Mouse (Mus musculus): ENCODE results near the gene Timd4.

Timd4 gene

DNA sequence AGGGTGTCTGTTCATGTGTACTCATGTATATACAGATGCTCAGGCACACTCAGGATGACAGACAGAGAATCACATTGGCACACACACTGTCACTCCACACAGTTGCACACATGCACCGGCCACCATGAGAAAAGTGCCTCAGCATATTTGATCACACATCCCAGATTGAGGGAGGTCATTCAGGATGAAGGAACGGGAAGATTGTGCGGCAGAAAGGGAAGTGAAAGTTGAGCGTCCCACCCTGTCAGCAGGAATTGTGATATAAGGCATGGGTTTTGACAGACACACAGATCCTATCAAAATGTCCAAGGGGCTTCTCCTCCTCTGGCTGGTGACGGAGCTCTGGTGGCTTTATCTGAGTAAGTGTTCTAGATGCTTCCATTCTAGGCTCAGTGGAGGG lies at the start of gene Timd4:
Timd4 (plus strand) TSS at position 290 of the 400 bp plus-strand sequence.
- DNase-seq: no peak

DNA sequence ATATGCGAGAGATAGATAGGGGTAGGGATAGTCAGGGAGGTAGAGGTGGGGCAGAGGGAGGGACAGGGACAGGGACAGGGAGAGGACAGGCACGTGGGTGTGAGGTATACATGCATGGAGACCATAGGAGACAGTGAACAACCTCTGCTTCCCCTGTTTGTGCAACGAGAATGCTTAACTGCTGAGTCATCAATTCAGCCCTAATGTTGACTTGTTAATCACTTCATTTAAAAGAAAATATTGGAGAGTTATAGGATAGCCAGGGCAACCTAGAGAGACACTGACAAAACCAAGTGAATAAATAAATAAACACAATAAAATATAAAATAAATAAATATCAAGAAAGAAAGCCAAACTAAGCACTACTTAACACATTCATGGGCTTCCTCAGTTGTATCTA lies 33.7 kb upstream of the Timd4 start:
- no peak for DNase-seq

DNA sequence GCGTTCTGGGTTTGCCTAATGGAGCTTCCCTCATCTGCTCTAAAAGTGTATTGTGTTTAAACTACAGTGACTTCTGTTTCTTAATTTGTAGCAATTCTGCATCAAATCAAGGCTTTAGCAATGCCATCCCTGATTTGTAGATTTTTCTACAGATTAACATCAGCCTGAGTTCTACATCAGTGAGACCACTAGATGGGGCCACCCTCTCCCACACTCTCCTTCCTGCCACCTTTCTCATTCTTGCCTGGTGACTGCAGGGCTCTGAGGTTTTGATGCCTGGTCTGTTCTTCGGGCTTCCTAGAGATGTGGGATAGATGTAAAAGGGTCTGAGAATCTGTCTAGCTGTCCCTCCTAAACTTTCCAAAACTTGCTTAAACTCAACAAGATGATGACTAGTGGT lies 30.8 kb upstream of the Timd4 start:
- no peak for DNase-seq

- DNase-seq: no peak
Measured at GRCm38 (mm10) chr11:46804440-46804839, 6.2 kb upstream of the Timd4 start.

GRCm38 (mm10) chr11:46817692-46818091 lies 7.1 kb downstream of the Timd4 start:
- no peak for DNase-seq

DNA sequence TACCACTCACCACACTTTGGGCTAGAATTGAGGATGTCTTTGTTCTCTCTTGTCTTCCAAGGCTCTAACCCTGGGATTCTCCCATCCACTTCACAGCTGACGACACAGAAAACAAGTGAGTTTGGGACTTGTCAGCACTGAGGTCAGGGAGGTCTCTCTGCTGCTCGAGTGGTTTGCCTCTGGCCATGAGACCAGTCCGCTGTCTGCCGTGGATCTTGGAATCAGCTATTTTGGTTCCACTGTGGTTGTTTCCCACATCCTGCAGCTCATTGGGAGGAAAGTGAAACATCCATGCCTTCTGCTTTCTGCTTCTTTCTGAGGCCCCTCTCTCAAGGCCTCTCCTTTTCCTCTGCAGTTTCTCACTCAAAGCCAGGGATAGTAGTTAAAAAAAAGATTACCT lies 9.3 kb downstream of the Timd4 start:
- DNase-seq: no peak

- DNase-seq: no peak
Measured at GRCm38 (mm10) chr11:46830348-46830747, 19.7 kb downstream of the Timd4 start.

DNA sequence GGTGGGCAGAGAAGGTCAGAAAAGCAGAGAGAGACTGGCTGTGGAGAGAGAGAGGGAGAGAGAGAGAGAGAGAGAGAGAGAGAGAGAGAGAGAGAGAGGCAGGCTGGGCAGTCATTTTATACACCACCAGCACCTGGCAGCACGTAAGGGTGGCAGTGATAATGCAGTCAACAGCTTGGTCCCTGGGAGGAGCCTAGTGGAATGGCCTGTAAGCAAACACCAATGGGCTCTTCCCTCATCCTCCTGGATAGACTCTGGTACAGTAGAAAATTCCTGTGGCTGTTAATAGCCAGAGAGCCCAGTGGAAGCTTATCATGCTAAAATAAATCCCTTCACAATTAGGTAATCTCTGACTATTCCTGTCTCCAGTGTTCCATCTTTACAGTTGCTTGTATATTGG lies 24.5 kb downstream of the Timd4 start:
- no peak for DNase-seq

DNA sequence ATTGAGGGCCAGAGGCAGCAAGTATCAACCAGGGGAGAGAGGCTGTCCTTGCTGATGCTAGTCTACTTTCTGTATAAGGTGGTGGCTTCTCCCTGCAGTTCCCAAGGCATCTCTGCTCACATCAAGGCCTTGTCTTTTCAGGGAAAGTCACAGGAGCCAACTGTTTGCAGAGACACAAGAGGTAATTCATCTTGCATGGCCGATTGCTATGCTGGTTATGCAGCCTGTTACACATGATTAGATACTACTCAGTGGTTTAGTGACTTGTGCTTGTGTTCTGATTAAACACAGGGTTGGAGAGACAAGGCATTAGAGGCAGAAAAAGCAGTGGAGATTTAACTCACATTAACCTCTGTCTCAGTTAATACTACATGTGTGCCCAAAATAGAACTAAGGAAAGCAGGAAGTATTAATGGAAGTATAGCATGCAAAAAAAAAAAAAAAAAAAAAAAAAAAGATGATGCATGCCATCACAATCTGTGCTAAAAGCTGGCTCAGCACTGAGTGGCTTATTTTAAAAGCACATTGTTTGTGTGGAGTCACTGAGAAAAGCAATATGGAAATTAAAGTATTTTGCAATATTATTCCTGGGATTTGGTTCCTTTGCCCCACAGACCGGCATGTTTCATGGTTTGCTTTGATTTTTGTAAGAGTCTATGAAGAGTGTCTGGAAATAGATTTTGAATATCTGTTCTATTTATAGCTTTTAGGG lies 31.6 kb downstream of the Timd4 start:
- DNase-seq: no peak

DNA sequence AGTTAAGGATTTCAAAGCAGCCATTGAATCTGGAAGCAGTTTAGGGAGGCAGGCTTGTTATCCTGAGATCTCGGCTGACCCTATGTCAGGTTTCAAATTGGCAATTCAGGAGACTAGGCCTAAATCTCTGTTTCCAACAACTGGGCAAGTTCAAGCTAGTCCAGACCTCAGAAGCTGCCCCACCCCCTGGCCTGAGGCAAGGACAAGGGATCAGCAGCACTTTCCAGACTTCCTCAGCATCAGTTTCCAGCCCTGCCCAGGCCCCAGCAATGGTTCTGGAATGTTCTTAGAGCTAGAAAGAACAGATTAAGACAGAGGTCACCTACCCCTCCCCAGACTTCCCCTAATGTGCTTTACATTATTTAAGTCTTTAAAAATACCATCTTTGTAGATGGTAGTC lies 36.1 kb downstream of the Timd4 start:
- DNase-seq: no peak

DNA sequence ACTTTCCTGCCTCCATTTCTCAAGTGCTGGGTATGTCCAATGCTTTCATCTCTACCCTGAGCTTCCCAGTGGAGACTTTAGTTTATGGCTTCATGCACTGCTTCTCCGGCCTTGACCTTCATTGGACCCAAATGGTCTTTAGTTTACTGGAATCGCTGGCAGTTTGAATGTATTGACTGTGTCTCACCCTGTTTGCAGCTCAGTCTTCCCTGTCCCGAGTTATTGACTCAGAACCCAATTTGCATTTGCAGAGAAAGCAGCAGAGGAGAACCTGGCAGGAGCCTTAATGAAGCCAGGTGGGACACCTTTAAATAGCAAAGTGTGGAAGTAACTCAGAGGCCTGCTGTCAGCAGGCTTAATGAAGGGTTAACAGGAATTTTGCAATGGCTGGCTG lies 37.2 kb downstream of the Timd4 start:
- DNase-seq: no peak

GRCm38 (mm10) chr11:46848221-46848971 lies 37.8 kb downstream of the Timd4 start:
- DNase-seq: no peak

DNA sequence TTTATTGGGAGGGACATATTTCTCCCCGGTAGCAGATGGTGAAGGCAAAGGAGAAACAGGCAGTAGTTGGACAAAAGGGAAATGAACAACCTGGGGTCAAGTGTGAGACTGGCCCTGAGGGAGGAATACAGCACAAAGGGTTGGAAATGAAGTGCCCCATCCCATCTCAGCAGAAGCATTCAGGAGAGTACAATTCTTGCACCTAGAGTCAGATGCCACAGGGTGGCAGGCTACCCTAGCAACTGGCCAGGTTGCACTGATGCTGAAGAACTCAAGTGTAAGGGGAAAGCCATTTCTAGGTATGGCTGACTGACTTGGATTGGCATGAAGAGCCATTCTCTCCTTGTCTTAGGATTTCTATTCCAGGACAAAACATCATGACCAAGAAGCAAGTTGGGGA lies 54.2 kb downstream of the Timd4 start:
- no peak for DNase-seq

DNA sequence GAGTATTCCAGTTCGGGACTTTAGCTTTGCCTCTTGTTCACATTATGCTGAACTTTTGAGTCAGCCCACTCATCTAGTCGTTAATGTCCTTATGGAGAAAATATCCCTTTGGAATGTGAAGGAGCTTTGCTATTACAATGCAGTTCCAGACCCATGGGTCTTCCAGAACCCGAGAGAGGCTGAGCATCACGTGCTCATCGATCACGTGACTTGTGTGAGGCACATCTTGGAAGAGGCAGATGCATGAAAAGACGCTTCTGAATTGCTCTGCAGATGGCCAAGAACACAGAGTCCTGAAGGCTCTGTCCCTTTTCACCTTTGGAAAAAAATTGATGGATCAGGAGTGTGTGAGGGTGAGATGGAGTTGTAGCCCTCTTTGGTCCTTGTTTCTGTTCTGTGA lies 58.0 kb downstream of the Timd4 start:
- DNase-seq: no peak

DNA sequence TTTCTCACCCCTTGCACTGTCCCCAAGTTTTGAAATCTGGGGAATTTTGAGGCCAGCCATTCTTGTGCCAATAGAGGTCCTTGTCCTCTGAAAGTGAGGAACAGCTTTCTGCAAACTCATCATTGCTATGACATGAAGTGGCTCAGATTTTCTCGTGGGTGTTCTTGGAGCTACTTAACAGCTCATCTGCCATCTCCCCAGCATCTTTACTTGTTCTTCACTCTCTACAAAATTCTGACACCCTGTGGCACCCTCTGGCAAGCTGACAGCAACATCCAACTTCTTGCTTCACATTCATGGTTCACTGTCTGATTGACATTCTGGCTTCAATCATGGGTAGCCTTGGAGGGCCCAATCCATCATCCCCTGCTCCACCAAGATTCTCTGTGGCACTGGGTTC lies 65.2 kb downstream of the Timd4 start:
- no peak for DNase-seq

DNA sequence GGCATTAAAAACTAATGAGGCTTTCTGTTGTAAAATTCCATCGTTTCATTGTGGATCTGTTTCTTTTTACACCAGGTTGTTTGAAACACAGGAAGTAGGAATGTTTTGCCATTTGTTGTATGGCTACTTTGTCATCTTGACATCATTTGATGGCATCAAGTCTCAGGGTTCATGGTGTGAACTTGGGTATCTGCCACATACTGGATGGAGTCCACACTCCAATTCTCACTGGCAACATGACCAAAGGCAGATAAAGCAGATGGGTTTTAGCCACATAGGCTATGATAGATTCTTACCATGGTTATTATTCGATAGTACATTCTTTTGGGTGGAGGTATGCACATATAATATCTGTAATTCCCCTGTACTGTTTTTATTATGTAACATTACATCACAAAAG lies 71.9 kb downstream of the Timd4 start:
- DNase-seq: no peak

DNA sequence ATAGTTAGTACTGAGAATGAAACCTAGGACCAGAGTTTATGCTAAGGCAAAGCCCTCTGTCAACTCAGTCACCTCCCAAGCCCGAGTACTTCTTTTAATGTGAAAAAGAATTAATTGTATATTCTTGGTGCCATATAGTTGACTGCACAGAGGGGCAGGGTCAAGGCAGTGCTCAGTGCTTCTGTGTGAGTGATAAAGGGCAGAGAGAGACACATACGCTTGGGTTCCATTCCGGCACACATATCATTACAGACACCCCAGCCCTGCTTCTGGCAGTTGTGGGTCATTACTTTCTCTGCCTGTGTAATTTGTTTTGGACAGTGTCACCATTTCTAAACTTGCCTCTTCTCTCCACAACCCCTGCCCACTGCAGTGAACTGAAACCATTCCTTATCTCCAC lies 78.5 kb downstream of the Timd4 start:
- DNase-seq: no peak
